Mouse (Mus musculus): ENCODE data around the gene Fgf14.
"Not testable (repeated sequence)": the region's sequence is repeated elsewhere in the genome, so short reads cannot be mapped to it uniquely, and the experiment has no call there.

Gene Fgf14

DNA sequence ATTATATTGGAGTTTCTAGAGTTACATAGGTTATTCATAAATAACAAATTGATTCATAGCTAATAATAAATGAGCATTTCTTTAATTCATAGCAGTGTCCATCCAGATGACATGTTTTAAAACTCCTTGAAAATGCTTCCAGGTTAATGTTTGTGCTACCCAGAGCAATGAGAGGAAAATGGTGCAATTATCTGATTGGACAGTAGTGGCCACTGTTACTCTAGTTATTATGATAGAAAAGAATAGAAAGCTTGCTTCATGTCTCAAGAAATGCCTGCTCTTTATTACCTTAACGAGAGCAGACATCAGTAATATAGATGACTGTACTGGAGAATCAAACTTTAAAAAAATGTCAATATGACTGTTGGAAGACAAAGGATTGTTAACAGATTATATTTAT is 454.5 kb downstream of the Fgf14 start:
- POLR2A ChIA-PET, result no interaction called here

DNA sequence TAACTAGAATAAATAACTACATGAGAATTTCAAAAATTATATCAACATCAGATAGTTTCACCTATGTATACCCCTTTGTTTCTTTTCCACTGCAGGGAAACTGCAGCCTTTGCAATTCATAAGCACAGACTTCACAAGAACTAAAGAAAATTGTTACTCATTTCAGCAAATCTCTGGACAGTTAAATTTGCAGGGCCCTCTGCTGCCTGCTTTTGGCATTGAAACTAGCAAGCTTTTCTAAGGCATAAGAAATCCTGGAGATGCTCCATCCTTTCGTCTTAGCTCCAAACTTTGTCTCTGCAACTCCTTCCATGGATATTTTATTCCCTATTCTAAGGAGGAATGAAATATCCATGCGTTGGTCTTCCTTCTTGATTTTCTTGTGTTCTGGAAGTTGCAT is 455.9 kb downstream of the Fgf14 start:
- POLR2A ChIA-PET, result no interaction called here

More for the DNA sequence above, 454.5 kb downstream of the Fgf14 start:
- CTCF ChIA-PET, result interaction anchor here in 1 of 4 experiments (0.8 kb wide), 1 partner anchor 362 kb away, joined by 3 read pairs; no protein-coding TSS in a partner anchor

DNA sequence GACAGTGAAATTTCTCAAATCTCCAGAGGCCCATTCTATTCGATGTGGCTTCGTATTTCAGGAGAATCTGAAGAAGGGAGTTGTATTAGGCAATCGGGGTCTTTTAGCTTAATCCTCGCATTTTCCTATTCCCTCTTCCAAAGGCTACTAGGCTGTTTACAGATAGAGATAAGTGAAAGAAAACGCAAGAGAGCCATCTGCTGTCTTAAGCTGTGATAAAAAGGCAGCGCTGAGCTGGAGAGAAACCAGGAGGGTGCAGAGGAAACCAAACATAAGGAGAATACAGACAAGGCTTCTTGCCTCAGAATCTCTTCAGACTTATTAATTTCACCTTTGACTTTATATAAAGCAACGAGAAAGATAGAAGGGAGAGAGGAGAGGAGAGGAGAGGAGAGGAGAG is 481.1 kb downstream of the Fgf14 start:
- CTCF ChIA-PET, result interaction anchor here in 1 of 4 experiments (0.6 kb wide), 1 partner anchor 246 kb away, joined by 3 read pairs; no protein-coding TSS in a partner anchor
- POLR2A ChIA-PET, result no interaction called here

More for the DNA sequence above, 455.9 kb downstream of the Fgf14 start:
- CTCF ChIA-PET, result interaction anchor here in 3 of 4 experiments (0.6 to 1.0 kb wide), 4 partner anchors 46 to 849 kb away, joined by 3 to 4 read pairs (median 3); no protein-coding TSS in a partner anchor

DNA sequence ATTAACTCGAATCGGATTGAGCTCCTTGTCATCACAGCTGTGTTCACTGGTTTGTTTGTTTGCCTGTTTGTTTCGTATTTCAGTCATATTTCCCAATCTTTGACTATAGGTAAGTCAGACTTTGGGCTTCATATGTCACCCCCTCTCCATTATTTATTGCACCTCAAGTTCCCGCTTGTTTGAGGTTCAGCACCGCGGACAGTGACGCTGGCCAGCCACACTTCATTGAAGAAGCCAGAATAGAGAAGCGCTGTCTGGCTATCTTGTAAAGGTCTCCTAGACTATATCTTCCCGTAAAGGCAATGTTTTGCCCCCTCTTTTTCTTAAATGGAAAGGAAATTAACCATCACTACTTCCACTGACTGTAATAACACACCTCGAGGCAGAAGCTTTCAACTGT is 481.6 kb downstream of the Fgf14 start:
- CTCF ChIA-PET, result no interaction called here
- POLR2A ChIA-PET, result interaction anchor here in 1 of 4 experiments (0.7 kb wide), 1 partner anchor 202 kb away, joined by 7 read pairs; no protein-coding TSS in a partner anchor

DNA sequence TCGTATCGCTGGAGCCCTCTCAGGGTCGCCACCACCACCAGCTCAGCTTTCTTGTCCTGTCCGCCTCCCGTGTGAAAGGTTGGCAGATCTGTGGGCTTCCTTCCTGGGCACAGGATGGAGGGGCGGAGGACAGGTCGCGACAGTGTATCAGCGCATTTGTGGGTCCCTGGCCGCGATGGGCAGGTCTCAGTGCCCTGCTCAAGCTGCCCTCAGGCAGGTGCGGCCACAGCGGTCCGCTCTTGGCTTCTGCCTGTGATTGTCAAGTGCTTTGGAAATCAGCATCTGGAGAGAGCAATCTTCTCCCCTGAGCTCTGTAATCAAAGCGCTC is 484.1 kb downstream of the Fgf14 start:
- ChIA-PET CTCF (no interaction called here), POLR2A (interaction anchor here in 1 of 4 experiments (0.6 kb wide), 1 partner anchor 525 kb away, joined by 3 read pairs; no protein-coding TSS in a partner anchor)

DNA sequence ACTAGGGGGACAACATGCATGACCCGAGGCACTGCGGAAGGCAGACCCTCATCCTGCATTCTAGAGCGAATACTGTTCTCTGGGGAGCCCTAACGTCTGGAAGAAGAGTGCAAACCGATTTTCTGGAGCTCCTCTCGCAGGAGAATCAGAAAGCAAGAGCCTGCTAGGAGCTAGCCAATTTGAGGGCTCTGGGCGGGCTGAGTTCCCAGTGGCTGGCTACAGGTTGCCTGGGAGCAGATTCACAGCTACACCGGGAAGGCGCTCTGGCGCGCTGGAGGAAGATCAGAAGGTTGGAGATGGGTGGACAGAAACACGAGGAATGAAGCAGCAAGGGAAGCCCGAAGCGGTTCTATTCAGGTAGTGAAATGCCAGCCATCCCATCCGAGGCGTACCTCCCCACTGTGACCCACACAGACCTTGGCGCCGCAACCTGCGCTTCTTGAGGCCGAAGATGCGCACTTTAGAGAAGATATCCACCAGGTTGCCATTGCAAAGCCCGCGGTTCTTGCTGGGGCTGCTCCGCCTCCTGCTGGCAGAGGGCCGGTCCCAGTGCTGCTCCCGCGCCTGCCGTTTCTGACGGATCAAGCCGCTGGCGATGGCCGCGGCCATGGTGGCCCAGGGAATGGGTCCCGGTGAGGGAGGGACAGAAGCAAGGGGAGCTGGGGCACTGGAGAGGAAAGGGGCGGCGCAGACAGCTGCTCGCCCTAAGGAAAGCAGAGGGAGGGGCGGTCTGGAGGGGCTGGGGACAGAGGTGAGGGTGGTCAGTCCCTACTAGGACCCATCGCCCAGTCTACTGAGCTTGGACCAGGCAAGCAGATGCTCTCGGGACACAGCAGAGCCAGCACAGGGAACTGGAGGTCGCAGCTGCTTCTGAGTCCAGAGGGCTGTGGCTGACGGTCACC is 484.8 kb downstream of the Fgf14 start:
- POLR2A ChIA-PET, result interaction anchor here in 1 of 4 experiments (0.6 kb wide), 1 partner anchor 525 kb away, joined by 3 read pairs; no protein-coding TSS in a partner anchor
- CTCF ChIA-PET, result interaction anchor here in 1 of 4 experiments (1.1 kb wide), 1 partner anchor 9 kb away, joined by 3 read pairs; no protein-coding TSS in a partner anchor

DNA sequence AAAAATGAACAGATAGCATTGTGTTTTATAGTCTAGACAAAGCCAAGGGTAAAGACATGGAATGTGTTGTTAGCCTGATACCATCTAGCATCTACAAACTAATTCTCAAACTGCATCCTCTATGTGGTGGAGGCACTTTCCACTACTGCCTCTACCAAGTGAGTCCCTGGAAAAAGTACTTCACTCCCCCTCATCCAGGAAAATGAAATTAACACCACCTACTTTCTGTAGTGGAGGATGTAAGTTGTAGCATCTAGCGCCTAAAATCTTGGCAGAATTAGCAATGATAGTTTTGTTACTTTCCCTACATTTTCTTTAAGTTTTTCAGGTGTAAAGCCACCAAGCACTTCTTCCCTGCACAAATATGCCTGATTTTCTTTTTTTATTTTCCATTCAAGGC is 496.7 kb downstream of the Fgf14 start:
- ChIA-PET POLR2A (no interaction called here), CTCF (no interaction called here)

DNA sequence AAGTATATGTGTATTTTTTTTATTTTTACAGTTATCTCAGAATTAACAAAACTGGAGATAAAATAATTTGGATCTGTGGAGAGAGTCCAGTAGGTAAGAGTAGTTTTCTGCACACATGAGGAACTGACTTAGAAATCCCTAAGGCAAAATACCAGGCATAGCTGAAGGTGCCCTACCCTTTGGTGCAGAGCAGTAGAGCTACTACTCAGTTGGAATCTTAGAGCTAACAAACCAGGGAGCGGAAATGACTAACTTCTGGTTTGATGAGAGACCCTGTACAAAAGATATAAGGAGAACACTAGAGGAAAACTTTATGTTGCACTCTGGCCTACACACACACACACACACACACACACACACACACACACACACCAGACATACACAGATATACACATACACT is 502.8 kb downstream of the Fgf14 start:
- ChIA-PET POLR2A (no interaction called here), CTCF (no interaction called here)

DNA sequence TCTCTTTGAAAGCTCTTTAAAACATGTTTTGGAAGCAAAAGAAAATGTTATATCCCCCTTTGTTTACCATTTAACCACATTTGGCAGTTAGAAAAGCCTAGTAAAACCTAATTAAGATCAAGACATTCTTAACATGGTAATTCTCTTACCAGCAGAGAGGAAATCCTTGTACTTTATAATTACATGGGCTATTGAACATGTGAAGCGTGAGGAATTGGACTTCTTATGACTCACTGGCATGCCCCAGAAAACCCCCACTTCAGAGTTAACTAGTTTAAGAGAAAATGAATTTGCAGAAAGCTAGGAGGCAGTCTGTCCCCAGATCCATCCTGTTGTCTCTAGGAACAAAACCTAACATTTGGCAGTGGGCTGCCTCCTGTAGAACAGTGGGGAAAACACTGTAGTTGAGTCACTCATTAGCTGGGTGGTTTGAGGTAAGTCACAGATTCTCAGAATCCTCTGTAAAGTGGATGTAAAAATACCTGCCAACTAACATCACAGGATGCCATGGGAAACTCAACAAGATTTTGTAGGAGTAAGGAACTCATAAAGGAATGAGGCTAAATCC is 513.2 kb downstream of the Fgf14 start:
- POLR2A ChIA-PET, result no interaction called here
- CTCF ChIA-PET, result no interaction called here

DNA sequence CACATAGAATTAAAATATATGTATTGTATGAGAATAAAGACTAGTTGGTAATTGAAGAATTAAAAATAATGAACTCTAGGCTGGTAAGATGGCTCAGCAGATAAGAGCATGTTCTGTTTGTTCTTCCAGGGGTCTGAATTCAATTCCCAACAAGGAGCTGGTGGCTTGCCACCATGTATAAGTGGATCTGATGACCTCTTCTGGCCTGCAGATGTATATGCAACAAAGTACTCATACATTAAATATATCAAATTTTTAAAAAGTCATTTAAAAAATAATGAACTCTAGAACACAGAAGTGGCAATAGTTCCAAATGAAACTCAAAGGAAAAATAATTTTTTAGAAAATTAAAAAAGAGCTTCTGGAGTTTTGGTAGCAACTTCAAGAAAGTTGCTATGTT is 529.5 kb downstream of the Fgf14 start:
- POLR2A ChIA-PET, result interaction anchor here in 2 of 4 experiments (0.7 to 0.9 kb wide), 3 partner anchors 58 to 495 kb away, joined by 3 to 7 read pairs (median 3); no protein-coding TSS in a partner anchor
- CTCF ChIA-PET, result no interaction called here

DNA sequence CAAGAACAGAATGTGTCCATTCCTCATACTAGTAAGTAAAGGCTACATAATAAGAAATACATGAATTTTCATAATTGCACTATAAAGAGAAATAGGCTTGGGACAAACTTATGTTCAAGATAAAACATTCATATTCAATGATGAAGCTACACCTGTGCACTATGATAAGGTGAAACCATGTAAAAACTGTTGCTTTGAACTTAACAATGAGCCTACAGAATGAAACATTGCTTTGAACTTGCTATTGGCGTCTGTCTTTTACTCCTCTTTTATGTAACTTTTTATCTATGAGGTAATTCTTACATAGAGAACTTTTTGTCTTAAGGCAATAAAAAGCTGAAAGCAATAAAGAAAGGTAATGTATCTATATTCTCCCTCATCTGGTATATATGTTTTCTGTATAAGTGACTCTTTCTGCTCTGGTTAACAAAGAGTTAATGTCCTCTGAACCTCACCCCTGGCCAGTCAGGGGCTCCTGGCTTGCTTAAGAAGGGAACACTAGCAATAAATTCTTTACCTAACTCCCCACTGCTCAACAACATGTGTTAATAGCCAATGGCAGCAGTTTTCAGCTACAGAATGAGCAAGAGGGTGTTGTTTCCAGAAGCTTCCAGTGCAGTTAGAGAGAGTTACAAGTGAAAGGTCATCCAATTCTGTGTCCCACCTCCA is 569.6 kb downstream of the Fgf14 start:
- POLR2A ChIA-PET, result no interaction called here
- CTCF ChIA-PET, result no interaction called here

DNA sequence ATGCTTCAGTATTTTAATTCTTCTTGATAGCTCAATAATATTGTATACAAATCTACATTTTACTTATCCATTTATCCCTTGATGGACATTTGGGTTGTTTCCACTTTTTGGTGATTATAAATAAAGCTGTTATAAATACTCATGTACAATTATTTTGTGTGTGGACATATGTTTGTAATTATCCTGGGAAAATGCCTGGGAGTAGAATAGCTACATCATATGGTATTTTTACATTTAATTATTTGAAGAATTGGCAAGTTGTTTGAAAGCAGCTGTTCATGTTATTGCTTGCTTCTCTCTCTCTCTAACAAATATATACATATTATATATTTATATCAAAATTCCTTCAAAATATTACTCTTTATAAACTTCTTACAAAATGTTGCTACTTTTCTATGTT is 593.8 kb downstream of the Fgf14 start:
- POLR2A ChIA-PET, result no interaction called here
- CTCF ChIA-PET, result no interaction called here

DNA sequence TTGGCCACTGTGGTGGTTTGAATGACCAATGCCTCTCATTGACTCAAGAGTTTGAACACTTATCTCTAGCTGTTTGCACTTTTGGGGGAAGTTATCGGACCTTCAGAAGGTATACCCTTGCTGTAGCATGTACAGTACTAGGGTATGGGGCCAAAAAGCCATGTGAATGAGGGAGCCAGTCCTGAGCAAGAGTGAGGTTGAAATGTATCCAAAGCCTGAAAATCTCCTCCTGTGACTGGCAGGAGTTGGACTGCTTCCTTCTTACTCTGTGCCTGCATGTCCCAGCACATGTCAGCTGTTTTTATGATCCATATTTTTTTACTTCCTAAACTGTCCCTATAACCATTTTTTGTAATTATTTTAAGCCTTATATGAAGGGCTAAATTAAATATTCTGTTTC is 632.9 kb downstream of the Fgf14 start:
- ChIA-PET CTCF (no interaction called here), POLR2A (interaction anchor here in 1 of 4 experiments (2.6 kb wide), 1 partner anchor 10 kb away, joined by 16 read pairs; no protein-coding TSS in a partner anchor)

DNA sequence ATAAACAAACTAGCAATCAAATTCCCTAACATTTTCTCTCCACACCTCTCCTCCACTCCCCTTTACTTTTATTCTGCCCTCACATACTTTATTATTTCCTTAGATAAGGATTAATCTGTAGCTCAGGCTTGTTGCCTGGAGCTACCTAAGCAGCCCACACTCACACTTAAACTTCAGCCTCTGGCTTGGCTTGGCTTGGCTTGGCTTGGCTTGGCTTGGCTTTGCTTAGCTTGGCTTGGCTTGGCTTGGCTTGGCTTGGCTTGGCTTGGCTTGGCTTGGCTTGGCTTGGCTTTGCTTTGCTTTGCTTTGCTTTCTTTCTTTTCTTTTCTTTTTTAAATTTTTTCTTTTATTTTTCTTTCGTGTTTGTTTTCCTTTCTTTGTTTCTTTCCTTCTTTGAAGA is 636.3 kb downstream of the Fgf14 start:
- POLR2A ChIA-PET, result interaction anchor here in 2 of 4 experiments (0.7 to 1.3 kb wide), 4 partner anchors 27 to 1871 kb away, joined by 3 to 4 read pairs (median 4); no protein-coding TSS in a partner anchor
- CTCF ChIA-PET, result no interaction called here

DNA sequence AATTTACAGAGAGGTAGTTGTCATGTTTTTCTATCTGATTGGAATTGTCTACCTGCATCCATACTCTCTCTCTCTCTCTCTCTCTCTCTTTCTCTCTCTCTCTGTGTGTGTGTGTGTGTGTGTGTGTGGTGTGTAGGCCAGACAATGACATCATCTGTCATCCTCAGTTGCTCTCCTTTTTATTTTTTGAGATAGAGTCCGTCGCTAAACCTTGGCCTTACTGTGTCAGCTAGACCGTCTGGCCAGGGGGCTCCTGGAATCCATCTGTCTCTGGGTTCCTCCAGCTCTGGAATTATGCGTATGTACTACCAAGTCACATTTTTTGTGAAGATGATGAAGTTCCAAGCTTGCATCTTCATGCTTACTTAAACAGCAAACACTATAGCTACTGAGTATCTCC is 639.5 kb downstream of the Fgf14 start:
- POLR2A ChIA-PET, result interaction anchor here in 1 of 4 experiments (0.8 to 1.3 kb wide), 2 partner anchors 9 to 78 kb away, joined by 3 read pairs; no protein-coding TSS in a partner anchor
- CTCF ChIA-PET, result interaction anchor here in 1 of 4 experiments (0.7 kb wide), 1 partner anchor 1129 kb away, joined by 3 read pairs; no protein-coding TSS in a partner anchor

DNA sequence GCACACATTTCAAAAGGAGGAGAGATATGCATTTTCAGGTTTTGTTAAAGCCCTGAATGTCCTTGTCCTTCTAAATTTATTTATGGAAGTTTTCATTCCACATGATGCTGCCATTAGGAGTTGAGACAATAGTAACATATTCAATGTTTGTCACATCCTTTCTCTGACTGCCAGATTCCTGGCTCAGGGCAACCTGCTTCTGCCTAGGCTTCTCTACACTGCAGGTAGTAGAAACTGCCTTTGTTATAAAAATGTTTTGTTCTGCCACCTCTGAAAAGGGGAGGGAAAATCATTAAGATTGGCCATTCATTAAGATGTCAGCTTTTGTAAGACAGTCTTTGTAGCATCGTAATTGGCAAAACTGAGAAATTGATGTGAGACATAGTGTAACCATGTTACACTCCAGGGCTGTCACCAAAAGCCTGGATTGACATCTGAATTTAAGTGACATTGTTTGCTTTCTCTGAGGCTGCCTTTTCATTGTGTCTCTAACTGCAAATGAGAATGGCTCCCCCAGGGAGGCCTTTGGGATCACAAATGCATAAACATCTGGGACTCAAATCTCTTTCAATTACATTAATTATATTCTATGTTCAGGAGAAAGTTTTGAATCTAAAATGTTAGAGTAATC is 640.2 kb downstream of the Fgf14 start:
- CTCF ChIA-PET, result interaction anchor here in 1 of 4 experiments (0.7 kb wide), 1 partner anchor 1128 kb away, joined by 3 read pairs; no protein-coding TSS in a partner anchor
- POLR2A ChIA-PET, result interaction anchor here in 1 of 4 experiments (1.3 kb wide), 1 partner anchor 10 kb away, joined by 3 read pairs; no protein-coding TSS in a partner anchor

DNA sequence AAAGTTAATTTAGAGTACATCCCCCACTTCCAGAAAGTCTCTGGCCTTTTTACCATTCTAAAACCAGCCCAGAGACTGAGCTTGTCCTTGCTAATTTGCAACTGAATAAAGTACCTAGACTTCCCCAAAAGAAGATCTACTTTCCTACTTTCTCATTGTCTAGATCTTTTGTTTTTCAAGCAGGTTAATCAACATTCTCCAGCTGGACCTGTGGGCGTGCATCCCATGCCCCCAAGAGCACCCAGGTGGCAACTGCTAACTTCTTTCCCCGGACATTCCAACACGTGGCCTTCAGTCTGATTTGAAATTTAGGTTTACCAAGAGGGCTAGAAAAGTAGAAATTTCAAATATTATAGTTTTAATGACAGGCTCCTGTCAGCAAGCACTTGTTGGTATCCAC is 643.6 kb downstream of the Fgf14 start:
- CTCF ChIA-PET, result not testable (repeated sequence)
- POLR2A ChIA-PET, result interaction anchor here in 3 of 4 experiments (0.5 to 3.1 kb wide), 13 partner anchors 9 to 1565 kb away, joined by 3 to 16 read pairs (median 5); no protein-coding TSS in a partner anchor

DNA sequence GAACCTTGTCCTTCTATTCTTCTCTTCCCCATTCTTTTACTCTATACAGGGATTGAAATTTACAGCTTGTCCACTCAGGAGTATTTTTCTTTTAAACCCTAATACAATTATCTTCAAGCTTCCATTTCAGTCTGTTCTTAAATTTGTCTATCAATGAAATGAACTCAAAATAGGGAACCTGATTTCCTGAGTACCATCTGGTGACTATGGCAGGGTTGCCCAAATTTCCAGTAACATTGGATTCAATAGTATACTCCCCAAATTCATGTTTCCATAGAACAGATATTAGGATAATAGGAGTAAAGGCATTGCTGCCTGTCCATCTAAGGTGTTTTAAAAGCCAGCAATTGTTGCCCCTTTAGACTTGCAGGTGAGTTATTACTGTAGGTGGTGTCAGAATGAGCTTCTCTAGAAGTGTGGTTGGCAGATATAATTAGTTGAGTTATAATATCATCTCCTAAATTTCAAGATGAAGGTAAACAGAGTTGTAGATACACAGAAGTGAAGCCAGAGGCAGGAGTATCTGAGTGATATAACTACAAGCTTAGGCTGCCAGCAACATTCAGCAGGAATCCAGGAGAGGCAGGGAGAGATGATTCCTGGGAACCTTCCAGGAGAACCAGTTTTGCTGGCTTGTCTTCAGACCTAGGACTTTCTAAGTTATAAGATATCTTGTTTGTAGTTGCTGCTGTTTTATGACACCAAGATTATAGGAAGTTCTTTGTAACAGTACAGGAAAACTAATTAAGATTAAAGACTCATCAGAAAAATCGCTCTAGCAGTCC is 648.8 kb downstream of the Fgf14 start:
- POLR2A ChIA-PET, result interaction anchor here in 2 of 4 experiments (0.6 to 1.8 kb wide), 2 partner anchors 14 to 295 kb away, joined by 3 to 5 read pairs; no protein-coding TSS in a partner anchor

More for the DNA sequence above, 648.8 kb downstream of the Fgf14 start:
- CTCF ChIA-PET, result no interaction called here

Measured in embryonic stem cell, embryonic (primary cell).